Mouse (Mus musculus): ENCODE results near the gene H2-T22. TPM values are rescaled to one million over a fixed set of nuclear protein-coding genes. Genes with fewer than 3 reads are reported as not detected.

Gene H2-T22
- polyA plus RNA-seq, 1 experiment from 2014 or later, result 7.1 TPM

Other genes starting within 250 kb of the H2-T22 start
- gene Ier3, start 221.1 kb downstream of the H2-T22 start, polyA plus RNA-seq (2015; fragmentation: Nextera tagmentation; extraction: Ambion mirVana), result 11.2 and 11.6 TPM in 2 replicates
- 93.6 and 96.5 TPM in 2 replicates for gene Flot1, start 219.5 kb downstream of the H2-T22 start, polyA plus RNA-seq (2015; fragmentation: Nextera tagmentation; extraction: Ambion mirVana)
- 1,686 and 1,692 TPM in 2 replicates for gene Tubb5, start 204.4 kb downstream of the H2-T22 start, polyA plus RNA-seq (2015; fragmentation: Nextera tagmentation; extraction: Ambion mirVana)
- gene Mdc1, start 201.2 kb downstream of the H2-T22 start, polyA plus RNA-seq (2015; fragmentation: Nextera tagmentation; extraction: Ambion mirVana), result 7.2 and 9.6 TPM in 2 replicates
- 28.2 and 29.0 TPM in 2 replicates for gene Nrm, start 181.4 kb downstream of the H2-T22 start, polyA plus RNA-seq (2015; fragmentation: Nextera tagmentation; extraction: Ambion mirVana)
- gene Ppp1r18, start 177.2 kb downstream of the H2-T22 start, polyA plus RNA-seq (2015; fragmentation: Nextera tagmentation; extraction: Ambion mirVana), result 28.9 and 33.6 TPM in 2 replicates
- gene Dhx16, start 162.9 kb downstream of the H2-T22 start, polyA plus RNA-seq (2015; fragmentation: Nextera tagmentation; extraction: Ambion mirVana), result 31.0 and 39.6 TPM in 2 replicates
- gene 2310061I04Rik, start 145.3 kb downstream of the H2-T22 start, polyA plus RNA-seq (2015; fragmentation: Nextera tagmentation; extraction: Ambion mirVana), result 45.1 and 50.5 TPM in 2 replicates
- gene Atat1, start 132.7 kb downstream of the H2-T22 start, polyA plus RNA-seq (2015; fragmentation: Nextera tagmentation; extraction: Ambion mirVana), result 357 and 369 TPM in 2 replicates
- 56.1 and 62.7 TPM in 2 replicates for gene Mrps18b, start 126.4 kb downstream of the H2-T22 start, polyA plus RNA-seq (2015; fragmentation: Nextera tagmentation; extraction: Ambion mirVana)
- gene Ppp1r10, start 126.3 kb downstream of the H2-T22 start, polyA plus RNA-seq (2015; fragmentation: Nextera tagmentation; extraction: Ambion mirVana), result 44.6 and 45.9 TPM in 2 replicates
- 90.5 and 111 TPM in 2 replicates for gene Abcf1, start 73.0 kb downstream of the H2-T22 start, polyA plus RNA-seq (2015; fragmentation: Nextera tagmentation; extraction: Ambion mirVana)
- 47.9 and 50.0 TPM in 2 replicates for gene Gnl1, start 62.9 kb downstream of the H2-T22 start, polyA plus RNA-seq (2015; fragmentation: Nextera tagmentation; extraction: Ambion mirVana)
- 64.0 and 69.4 TPM in 2 replicates for gene Prr3, start 62.5 kb downstream of the H2-T22 start, polyA plus RNA-seq (2015; fragmentation: Nextera tagmentation; extraction: Ambion mirVana)
- 8.7 and 10.0 TPM in 2 replicates for gene H2-T24, start 22.2 kb downstream of the H2-T22 start, polyA plus RNA-seq (2015; fragmentation: Nextera tagmentation; extraction: Ambion mirVana)
- gene H2-T23, start 9.9 kb downstream of the H2-T22 start, polyA plus RNA-seq (2015; fragmentation: Nextera tagmentation; extraction: Ambion mirVana), result 2.3 and 3.3 TPM in 2 replicates
- not detected in 2 replicates for gene Gm6034, start 214 bp upstream of the H2-T22 start, polyA plus RNA-seq (2015; fragmentation: Nextera tagmentation; extraction: Ambion mirVana)
- gene Gm11127, start 15.6 kb upstream of the H2-T22 start, polyA plus RNA-seq (2015; fragmentation: Nextera tagmentation; extraction: Ambion mirVana), result not detected in 2 replicates
- gene Gm19684, start 78.9 kb upstream of the H2-T22 start, polyA plus RNA-seq (2015; fragmentation: Nextera tagmentation; extraction: Ambion mirVana), result not detected in 2 replicates
- not detected in 2 replicates for gene Gm7030, start 86.7 kb upstream of the H2-T22 start, polyA plus RNA-seq (2015; fragmentation: Nextera tagmentation; extraction: Ambion mirVana)
- gene Gm8909, start 125.8 kb upstream of the H2-T22 start, polyA plus RNA-seq (2015; fragmentation: Nextera tagmentation; extraction: Ambion mirVana), result not detected in 2 replicates
- not detected in 2 replicates for gene H2-T3, start 147.5 kb upstream of the H2-T22 start, polyA plus RNA-seq (2015; fragmentation: Nextera tagmentation; extraction: Ambion mirVana)
- 93.9 and 122 TPM in 2 replicates for gene Rpp21, start 215.3 kb upstream of the H2-T22 start, polyA plus RNA-seq (2015; fragmentation: Nextera tagmentation; extraction: Ambion mirVana)
- gene Trim39, start 229.5 kb upstream of the H2-T22 start, polyA plus RNA-seq (2015; fragmentation: Nextera tagmentation; extraction: Ambion mirVana), result 26.4 and 27.2 TPM in 2 replicates
- not detected in 2 replicates for gene H2-M10.2, start 243.7 kb upstream of the H2-T22 start, polyA plus RNA-seq (2015; fragmentation: Nextera tagmentation; extraction: Ambion mirVana)